Mouse (Mus musculus) erythroblast, embryonic 14.5 days (primary cell): Measurements from ENCODE around the gene Gm13290.
"Not testable (repeated sequence)": the region's sequence is repeated elsewhere in the genome, so short reads cannot be mapped to it uniquely, and the experiment has no call there.

ENCODE experiments used
- GATA1 ChIP-seq: IDR thresholded peaks from 2 replicates; pipeline ENCODE4 v1.6.1; 2012; ENCODE audit warnings: low read length, inconsistent platforms, mixed read lengths
- TAL1 ChIP-seq: IDR thresholded peaks from 3 replicates; pipeline ENCODE4 v1.6.1; 2012; ENCODE audit warnings: low read length, inconsistent platforms, mixed read lengths

- TF ChIP-seq GATA1, TAL1: not testable (repeated sequence)
Measured at GRCm38 (mm10) chr4:88802954-88803353, 29.3 kb downstream of the Gm13290 start, which contains the start of gene Gm13287.
